15 mouse cellular contexts compared by ENCODE assay signal in the genomic region with DNA sequence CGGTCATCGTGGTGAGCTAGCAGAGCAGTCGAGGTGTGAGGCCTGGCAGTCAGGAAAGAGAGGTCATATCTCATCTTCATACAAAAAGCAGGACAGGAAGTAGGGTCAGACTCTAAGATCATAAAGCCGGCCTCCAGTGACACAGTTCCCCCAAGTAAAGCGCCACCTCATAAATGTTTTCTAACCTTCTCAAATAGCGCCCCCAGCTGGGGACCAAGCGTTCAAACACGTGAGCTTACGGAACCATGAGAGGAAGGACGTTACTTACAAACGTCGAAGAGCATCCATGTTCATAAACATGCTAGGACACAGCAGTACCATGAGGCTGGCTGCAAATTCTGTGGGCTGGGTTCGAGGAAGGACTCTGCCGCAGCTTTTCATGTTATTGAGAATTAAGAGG. TPM values are rescaled to one million over a fixed set of nuclear protein-coding genes. Genes with fewer than 3 reads are reported as not detected.
DNase-seq lines count a peak whose midpoint lies in the region; ATAC-seq and TF ChIP-seq lines count a peak whose summit lies in the region.
"Had no signal": no experiment of that assay in that cellular context is flagged by ENCODE, and none has a peak within 500 bp of the region (broad histone marks: within the 10 kb centered on the region; RNA-seq: fewer than 3 reads in every experiment).

No protein-coding gene starts in this region.

- no peak for TF ChIP-seq POLR2A in testis, adult 2 months (IDR thresholded peaks at IDR 0.05; ENCODE audit: control insufficient read depth, low read depth, low read length)

- H3K36me3 ChIP-seq in hindbrain, postnatal 0 days (ENCODE audit: insufficient read depth, low read length), result no peaks in the 10 kb centered on the region
- H3K36me3 ChIP-seq in hindbrain, embryonic 16.5 days (ENCODE audit: control insufficient read depth, insufficient read depth, low read length), result no peaks in the 10 kb centered on the region
- no peaks in the 10 kb centered on the region for H3K36me3 ChIP-seq in testis, adult 2 months (ENCODE audit: control insufficient read depth, insufficient read depth, low read length)
- H3K36me3 ChIP-seq in forebrain, embryonic 15.5 days, result no peaks in the 10 kb centered on the region
- H3K36me3 ChIP-seq: midbrain, embryonic 12.5 days; neural tube, embryonic 12.5 days had no signal

- no peaks in the 10 kb centered on the region for H3K9me3 ChIP-seq in hindbrain, postnatal 0 days (ENCODE audit: low read length)
- H3K9me3 ChIP-seq in hindbrain, embryonic 16.5 days (ENCODE audit: control insufficient read depth, low read length), result no peaks in the 10 kb centered on the region
- no peaks in the 10 kb centered on the region for H3K9me3 ChIP-seq in forebrain, embryonic 15.5 days
- H3K9me3 ChIP-seq: midbrain, embryonic 12.5 days; neural tube, embryonic 12.5 days had no signal

- 84% methylated on average over 14 of the region's 14 CpGs for WGBS in hindbrain, postnatal 0 days
- WGBS in hindbrain, embryonic 16.5 days, result 86% methylated on average over 14 of the region's 14 CpGs
- WGBS in forebrain, embryonic 15.5 days, result 89% methylated on average over 14 of the region's 14 CpGs

- peak; percentile 14; the same call in 1 of the 2 replicates for TF ChIP-seq CTCF in hindbrain, postnatal 0 days (IDR thresholded peaks at IDR 0.05; ENCODE audit: low read depth)
- TF ChIP-seq CTCF in testis, adult 2 months (IDR thresholded peaks at IDR 0.05; ENCODE audit: control insufficient read depth, insufficient read depth, insufficient replicate concordance, low read depth, low read length), result 0 out of 2 replicates have a peak, but pooled peaks have one; percentile 3

- no peak overlapping the region for H3K27ac ChIP-seq in hindbrain, postnatal 0 days
- no peak overlapping the region for H3K27ac ChIP-seq in hindbrain, embryonic 16.5 days (ENCODE audit: low read depth, low read length)
- peak overlapping the region; percentile 58 for H3K27ac ChIP-seq in testis, adult 2 months (ENCODE audit: control insufficient read depth, insufficient read depth, low read depth, low read length)
- no peak overlapping the region for H3K27ac ChIP-seq in forebrain, embryonic 15.5 days (replicated peaks)
- H3K27ac ChIP-seq: midbrain, embryonic 12.5 days; neural tube, embryonic 12.5 days had no signal

- H3K4me2 ChIP-seq in hindbrain, postnatal 0 days (ENCODE audit: low read depth, low read length), result no peak overlapping the region
- H3K4me2 ChIP-seq in hindbrain, embryonic 16.5 days (ENCODE audit: low read length), result no peak overlapping the region
- no peak overlapping the region for H3K4me2 ChIP-seq in forebrain, embryonic 15.5 days (replicated peaks)
- H3K4me2 ChIP-seq: midbrain, embryonic 12.5 days; neural tube, embryonic 12.5 days had no signal

- 0 out of 2 replicates have a peak, but pooled peaks cover 3% of the 10 kb centered on the region for H3K4me1 ChIP-seq in hindbrain, postnatal 0 days (ENCODE audit: insufficient read depth, low read length)
- H3K4me1 ChIP-seq in hindbrain, embryonic 16.5 days (ENCODE audit: control insufficient read depth, insufficient read depth, low read depth, low read length), result no peaks in the 10 kb centered on the region; the same call in 1 of the 2 replicates
- peaks cover 3% of the 10 kb centered on the region; the same call in 1 of the 2 replicates for H3K4me1 ChIP-seq in testis, adult 2 months (ENCODE audit: control insufficient read depth, insufficient read depth, low read length)
- no peaks in the 10 kb centered on the region for H3K4me1 ChIP-seq in forebrain, embryonic 15.5 days
- H3K4me1 ChIP-seq: midbrain, embryonic 12.5 days; neural tube, embryonic 12.5 days had no signal

- no peak overlapping the region for H3K4me3 ChIP-seq in hindbrain, postnatal 0 days (ENCODE audit: low read length)
- no peak overlapping the region for H3K4me3 ChIP-seq in hindbrain, embryonic 16.5 days (ENCODE audit: low read length)
- H3K4me3 ChIP-seq in testis, adult 2 months (ENCODE audit: control insufficient read depth, low read depth, low read length), result no peak overlapping the region
- H3K4me3 ChIP-seq in forebrain, embryonic 15.5 days, result no peak overlapping the region
- H3K4me3 ChIP-seq: midbrain, embryonic 12.5 days; neural tube, embryonic 12.5 days had no signal

- H3K9ac ChIP-seq in hindbrain, postnatal 0 days (replicated peaks; ENCODE audit: low read length), result no peak overlapping the region
- no peak overlapping the region for H3K9ac ChIP-seq in hindbrain, embryonic 16.5 days (ENCODE audit: low read depth, low read length)
- H3K9ac ChIP-seq in forebrain, embryonic 15.5 days (replicated peaks), result no peak overlapping the region
- H3K9ac ChIP-seq: midbrain, embryonic 12.5 days; neural tube, embryonic 12.5 days had no signal

- intact Hi-C loops in left cerebral cortex, postnatal 36 days (cut with DNase I), result no loop called here

- H3K27me3 ChIP-seq in hindbrain, postnatal 0 days (ENCODE audit: insufficient read depth, low read length), result no peaks in the 10 kb centered on the region
- H3K27me3 ChIP-seq in hindbrain, embryonic 16.5 days (replicated peaks; ENCODE audit: control insufficient read depth, insufficient read depth, low read length), result no peaks in the 10 kb centered on the region
- H3K27me3 ChIP-seq in testis, adult 2 months (ENCODE audit: control insufficient read depth, insufficient read depth, low read length), result no peaks in the 10 kb centered on the region
- no peaks in the 10 kb centered on the region for H3K27me3 ChIP-seq in forebrain, embryonic 15.5 days
- H3K27me3 ChIP-seq: midbrain, embryonic 12.5 days; neural tube, embryonic 12.5 days; Patski had no signal

- ATAC-seq in hindbrain, postnatal 0 days, result no peak
- no peak for ATAC-seq in hindbrain, embryonic 16.5 days
- ATAC-seq in megakaryocyte-erythroid progenitor cell, adult 5-6 weeks (replicated peaks; ENCODE audit: low FRiP score, low TSS enrichment, poor library complexity, severe bottlenecking), result 0 out of 2 replicates have a peak, but pooled peaks have one; percentile 38
- ATAC-seq in forebrain, embryonic 15.5 days (replicated peaks), result no peak

- DNase-seq in hindbrain, postnatal 0 days (ENCODE audit: low spot score), result no peak
- no peak for DNase-seq in testis, postnatal 14 days (ENCODE audit: low spot score)
- DNase-seq in ZHBTc4 (ENCODE audit: low read depth, low spot score), result peak; percentile 22
- no peak for DNase-seq in left cerebral cortex, postnatal 36 days (ENCODE audit: low spot score in 2 of 2)
- DNase-seq: adrenal gland, postnatal 36 days; cerebellum, adult 9-10 months; left cerebral cortex, postnatal 4 days; right cerebral cortex, adult 18-20 months had no signal

RNA-seq across cellular contexts. Expression of a gene that starts 31.1 kb away (rescaled TPM):
- 2.9 and 3.7 TPM in 2 replicates for total RNA-seq in hindbrain, postnatal 0 days (2014; rRNA removed)
- 0.95 and 1.1 TPM in 2 replicates for polyA plus RNA-seq in hindbrain, postnatal 0 days (2015; fragmentation: Nextera tagmentation; extraction: Ambion mirVana)
- polyA plus RNA-seq in hindbrain, embryonic 16.5 days (2015; fragmentation: Nextera tagmentation; extraction: Ambion mirVana), result 0.55 and 0.60 TPM in 2 replicates
- polyA plus RNA-seq in testis, adult 2 months (2012; rRNA removed), result 0.57 and 0.75 TPM in 2 replicates
- total RNA-seq in megakaryocyte-erythroid progenitor cell, adult 5-6 weeks (2014; fragmentation: Nextera tagmentation), result not detected in 2 replicates
- not detected in 2 replicates for total RNA-seq in megakaryocyte-erythroid progenitor cell, adult 5-6 weeks (2017)
- total RNA-seq in left cerebral cortex, postnatal 36 days (2021), result 1 to 10 TPM; 3.6 to 4.2 TPM
- 0.37 and 0.69 TPM in 2 replicates for polyA plus RNA-seq in forebrain, embryonic 15.5 days (2015; fragmentation: Nextera tagmentation; extraction: Ambion mirVana)

RNA-seq across cellular contexts. Expression of a gene that starts 40.5 kb away (rescaled TPM):
- 12.2 and 13.2 TPM in 2 replicates for total RNA-seq in hindbrain, postnatal 0 days (2014; rRNA removed)
- polyA plus RNA-seq in hindbrain, postnatal 0 days (2015; fragmentation: Nextera tagmentation; extraction: Ambion mirVana), result 18.8 and 22.9 TPM in 2 replicates
- 27.5 and 29.5 TPM in 2 replicates for polyA plus RNA-seq in hindbrain, embryonic 16.5 days (2015; fragmentation: Nextera tagmentation; extraction: Ambion mirVana)
- 14.2 and 16.3 TPM in 2 replicates for polyA plus RNA-seq in testis, adult 2 months (2012; rRNA removed)
- total RNA-seq in megakaryocyte-erythroid progenitor cell, adult 5-6 weeks (2014; fragmentation: Nextera tagmentation), result 47.9 and 66.4 TPM in 2 replicates
- total RNA-seq in megakaryocyte-erythroid progenitor cell, adult 5-6 weeks (2017), result 151 and 190 TPM in 2 replicates
- total RNA-seq in left cerebral cortex, postnatal 36 days (2021), result 10 to 100 TPM; 21.5 to 25.4 TPM
- polyA plus RNA-seq in forebrain, embryonic 15.5 days (2015; fragmentation: Nextera tagmentation; extraction: Ambion mirVana), result 33.7 and 34.7 TPM in 2 replicates

RNA-seq across cellular contexts. Expression of a gene that starts 40.8 kb away (rescaled TPM):
- total RNA-seq in hindbrain, postnatal 0 days (2014; rRNA removed), result 0.93 and 2.1 TPM in 2 replicates
- 8.7 and 10.1 TPM in 2 replicates for polyA plus RNA-seq in hindbrain, postnatal 0 days (2015; fragmentation: Nextera tagmentation; extraction: Ambion mirVana)
- 6.9 and 7.8 TPM in 2 replicates for polyA plus RNA-seq in hindbrain, embryonic 16.5 days (2015; fragmentation: Nextera tagmentation; extraction: Ambion mirVana)
- polyA plus RNA-seq in testis, adult 2 months (2012; rRNA removed), result 4.1 and 5.1 TPM in 2 replicates
- 9.1 and 34.1 TPM in 2 replicates for total RNA-seq in megakaryocyte-erythroid progenitor cell, adult 5-6 weeks (2014; fragmentation: Nextera tagmentation)
- total RNA-seq in megakaryocyte-erythroid progenitor cell, adult 5-6 weeks (2017), result 26.6 and 28.8 TPM in 2 replicates
- total RNA-seq in left cerebral cortex, postnatal 36 days (2021), result 1 to 10 TPM; 6.8 to 8.8 TPM
- polyA plus RNA-seq in forebrain, embryonic 15.5 days (2015; fragmentation: Nextera tagmentation; extraction: Ambion mirVana), result 5.1 and 5.9 TPM in 2 replicates
